Comparison of ENCODE assay signal across 1 mouse cellular context in genomic region chr17:24391149-24391548, GRCm38 (mm10).
TF ChIP-seq lines count a peak whose summit lies in the region.

No protein-coding gene starts in this region.

TF ChIP-seq in CH12.LX, 34 proteins besides CTCF, POLR2A, EP300 and RAD21:
- peak; percentile 24; the same call in 1 of the 2 replicates for TF ChIP-seq SMC3 (IDR thresholded peaks at IDR 0.05; ENCODE audit: low read depth, low read length)
- no peak for TF ChIP-seq MXI1 (IDR thresholded peaks at IDR 0.05; ENCODE audit: low read depth, low read length)
- no peak for TF ChIP-seq JUND (conservative IDR thresholded peaks at IDR 0.05; ENCODE audit: low read depth, low read length)
